Mouse (Mus musculus) ES-E14 (cell line): ENCODE results near the gene Ascc3.

Source experiments
- CHD2 ChIP-seq: IDR thresholded peaks from 2 replicates; pipeline ENCODE4 v1.6.1; 2014; ENCODE audit warnings: mild to moderate bottlenecking, low read depth, low read length, inconsistent platforms
- HCFC1 ChIP-seq: IDR thresholded peaks from 2 replicates; pipeline ENCODE4 v1.6.1; 2012; ENCODE audit warnings: low read length, inconsistent platforms, borderline replicate concordance; ENCODE audit not compliant: insufficient read depth
- MAFK ChIP-seq: IDR thresholded peaks from 2 replicates; pipeline ENCODE4 v1.6.1; 2014; ENCODE audit warnings: mild to moderate bottlenecking, low read depth, low read length, inconsistent platforms; ENCODE audit not compliant: insufficient read depth
- ZC3H11A ChIP-seq: IDR thresholded peaks from 2 replicates; pipeline ENCODE4 v1.6.1; 2012; ENCODE audit warnings: low read depth, mild to moderate bottlenecking, inconsistent platforms, low read length, borderline replicate concordance
- ZNF384 ChIP-seq: IDR thresholded peaks from 2 replicates; pipeline ENCODE4 v1.6.1; 2012; ENCODE audit warnings: low read depth, low read length, inconsistent platforms

GRCm38 (mm10) chr10:50702361-50702760 is 109.9 kb downstream of the Ascc3 start:
- TF ChIP-seq MAFK (no peak), ZC3H11A (no peak), ZNF384 (no peak), HCFC1 (no peak), CHD2 (no peak)
